Mouse (Mus musculus) hindlimb bud, embryonic 11.5 days (tissue): ENCODE measurements around the gene Cmtm2b.

Experiments
- DNase-seq: peaks from one replicate; pipeline ENCODE4 v3.0.0-alpha.2; 2012; ENCODE audit warnings: low read depth, low spot score; ENCODE audit errors: extremely low spot score

Cmtm2b gene

GRCm38 (mm10) chr8:104380269-104380668, 58.2 kb downstream of the Cmtm2b start:
- DNase-seq, result no peak
